Mouse (Mus musculus) mature B cell (primary cell): ENCODE results near the gene Odf3.
"Not testable (repeated sequence)": the region's sequence is repeated elsewhere in the genome, so short reads cannot be mapped to it uniquely, and the experiment has no call there.

Experiments used
- in situ Hi-C: fragments of 300-500 bp; cut with MboI; formaldehyde crosslinking; loops from 2 replicates; pipeline ENCODE4 v1.14.3; 2019

The Odf3 gene

DNA sequence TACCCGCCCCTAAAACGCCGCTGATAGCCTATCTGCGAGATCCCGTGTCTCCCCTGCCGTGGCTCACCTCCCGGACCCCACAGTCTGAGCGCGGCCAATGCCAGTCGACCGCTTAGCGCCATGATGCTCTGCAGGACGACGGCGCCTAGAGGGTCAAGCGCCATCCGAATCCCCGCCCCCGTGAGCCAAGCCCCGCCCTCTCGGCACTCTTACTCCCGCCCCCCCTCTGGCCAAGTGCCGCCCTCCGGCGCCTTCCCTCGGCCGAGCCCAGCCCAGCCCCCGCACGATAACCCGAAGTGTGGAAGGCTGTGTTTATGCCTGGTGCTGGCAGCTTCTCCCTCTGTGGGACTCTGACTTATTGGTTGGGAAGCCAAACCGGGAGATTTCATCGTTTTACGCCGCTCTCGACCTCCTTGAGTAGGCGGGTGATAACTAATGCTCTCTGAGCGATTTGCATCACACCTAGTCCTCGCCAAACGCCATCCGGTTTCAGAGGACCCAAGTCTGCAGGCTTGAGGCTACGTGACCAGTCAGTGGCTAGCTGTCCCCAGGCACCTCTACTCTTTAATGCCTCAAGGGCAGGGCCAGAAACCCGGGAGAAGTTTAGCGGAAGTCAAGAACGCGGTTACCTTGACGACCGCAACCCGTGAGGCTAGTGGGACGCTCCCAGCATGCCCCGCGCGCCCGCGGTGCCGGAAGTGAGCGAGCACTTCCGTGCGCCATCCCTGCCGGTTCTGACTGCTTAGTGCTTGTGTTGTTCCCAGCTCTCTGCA is 34.3 kb downstream of the Odf3 start, which contains the start of the genes Psmd13 and Sirt3:
TSS of gene Psmd13 (plus strand) at position 273 of the 773 bp plus-strand sequence.
TSS of gene Sirt3 (minus strand) at position 614 of the 773 bp plus-strand sequence.
- in situ Hi-C loops = no loop called here

DNA sequence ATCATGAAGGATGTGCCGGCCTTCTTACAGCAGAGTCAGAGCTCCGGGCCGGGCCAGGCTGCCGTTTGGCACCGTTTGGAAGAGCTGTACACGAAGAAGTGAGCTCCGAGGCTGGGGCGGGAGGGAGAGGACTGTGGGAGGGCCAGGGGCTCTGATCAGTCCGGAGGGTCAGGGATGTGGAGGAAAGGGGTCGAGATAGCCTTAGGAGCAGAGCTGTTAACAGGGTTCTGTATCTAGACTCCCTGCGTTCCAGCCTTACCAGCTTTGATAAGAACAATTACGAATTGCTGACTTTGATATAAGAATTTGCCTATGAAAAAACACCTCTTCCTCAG is 34.8 kb downstream of the Odf3 start:
- in situ Hi-C loops = no loop called here

DNA sequence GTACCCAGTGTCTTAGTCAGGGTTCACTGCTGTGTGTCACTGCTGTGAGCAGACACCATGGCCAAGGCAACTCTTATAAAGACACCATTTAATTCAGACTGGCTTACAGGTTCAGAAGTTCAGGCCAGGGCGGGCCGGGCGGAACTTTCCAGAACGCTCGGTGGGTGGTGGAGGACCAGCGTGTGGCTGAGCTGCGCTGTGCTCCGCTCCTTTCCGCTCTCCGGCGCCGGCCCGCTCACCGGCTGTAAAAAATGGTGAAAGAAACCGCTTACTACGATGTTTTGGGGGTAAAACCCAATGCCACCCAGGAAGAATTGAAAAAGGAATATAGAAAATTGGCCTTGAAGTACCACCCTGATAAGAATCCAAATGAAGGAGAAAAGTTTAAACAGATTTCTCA is 43.0 kb downstream of the Odf3 start:
- in situ Hi-C loops = not testable (repeated sequence)

DNA sequence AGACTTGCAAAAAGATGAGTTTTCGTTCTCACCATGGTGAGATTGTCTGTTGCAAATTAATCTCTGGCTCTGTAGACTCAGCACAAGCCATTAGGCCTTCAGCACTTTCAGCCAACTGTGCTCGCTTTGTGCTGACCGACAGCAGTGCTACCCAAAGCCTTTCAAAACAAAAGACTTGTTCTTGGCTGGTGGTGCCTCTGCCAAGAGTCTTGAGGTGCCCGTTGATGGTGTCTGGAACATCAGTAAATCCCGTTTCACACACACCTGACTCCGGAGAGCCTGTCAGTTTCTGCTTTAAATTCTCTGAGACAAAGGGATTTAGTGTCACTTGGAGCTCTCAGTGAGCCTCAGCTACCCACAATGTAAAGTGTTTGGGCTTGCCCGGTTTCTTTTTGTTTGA is 46.4 kb downstream of the Odf3 start:
- in situ Hi-C loops = no loop called here

DNA sequence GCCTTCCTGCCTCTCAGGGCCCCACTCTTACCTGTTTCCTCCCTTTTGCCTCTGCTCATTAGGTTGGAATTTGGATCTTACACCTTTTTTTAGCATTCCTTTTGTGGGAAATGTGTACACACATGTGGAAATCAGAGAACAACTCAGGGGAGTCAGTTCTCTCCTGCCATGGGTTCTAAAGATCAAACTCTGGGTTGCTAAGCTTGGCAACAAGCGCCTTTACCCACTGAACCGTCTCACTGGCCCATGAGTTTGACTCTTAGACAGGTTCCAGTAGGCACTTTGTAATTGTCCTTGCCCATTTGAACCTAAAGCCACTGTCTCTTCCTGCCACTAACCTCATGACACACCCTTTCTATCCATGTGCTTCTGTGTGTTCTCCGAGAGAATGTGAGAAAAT is 47.0 kb downstream of the Odf3 start:
- in situ Hi-C loops = no loop called here

DNA sequence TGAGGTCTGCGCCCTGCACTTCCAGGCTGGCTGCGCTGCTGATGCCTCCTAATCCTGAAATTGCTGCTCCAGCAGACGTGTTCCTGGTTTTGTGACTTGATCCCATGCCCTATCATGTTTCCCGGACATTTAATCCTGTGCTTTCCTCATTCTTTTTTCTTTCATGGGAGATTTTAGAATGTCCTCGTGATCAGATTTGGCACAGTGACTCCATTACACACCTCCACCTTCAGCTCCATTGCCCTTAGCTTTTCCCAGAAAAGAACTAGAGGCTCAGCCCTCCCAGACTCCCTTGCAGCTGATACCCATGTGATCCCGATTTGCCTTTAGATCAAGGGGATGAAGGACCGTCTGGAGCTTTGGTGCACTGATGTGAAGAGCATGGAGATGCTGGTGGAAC is 50.3 kb downstream of the Odf3 start:
- in situ Hi-C loops = no loop called here

DNA sequence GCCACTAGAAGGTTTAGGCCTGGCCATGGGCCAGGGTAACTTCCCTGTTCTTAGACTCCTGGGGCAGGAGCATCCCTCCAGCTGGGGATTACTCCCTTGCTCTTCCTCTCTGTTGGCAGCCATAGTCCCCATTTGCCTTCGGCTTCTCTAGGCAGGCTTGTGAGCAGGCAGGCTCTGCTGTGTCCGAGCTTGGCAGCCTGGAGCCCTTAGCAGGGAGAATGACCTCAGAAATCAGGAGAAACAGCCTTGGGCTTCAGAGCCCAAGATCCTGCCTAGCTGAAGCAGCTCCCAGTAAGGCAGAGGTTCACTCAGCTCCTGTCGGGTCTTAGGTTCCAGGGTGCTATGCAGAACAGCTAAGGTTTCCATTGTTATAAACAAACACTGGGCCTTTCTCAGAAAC is 51.5 kb downstream of the Odf3 start:
- in situ Hi-C loops = no loop called here

DNA sequence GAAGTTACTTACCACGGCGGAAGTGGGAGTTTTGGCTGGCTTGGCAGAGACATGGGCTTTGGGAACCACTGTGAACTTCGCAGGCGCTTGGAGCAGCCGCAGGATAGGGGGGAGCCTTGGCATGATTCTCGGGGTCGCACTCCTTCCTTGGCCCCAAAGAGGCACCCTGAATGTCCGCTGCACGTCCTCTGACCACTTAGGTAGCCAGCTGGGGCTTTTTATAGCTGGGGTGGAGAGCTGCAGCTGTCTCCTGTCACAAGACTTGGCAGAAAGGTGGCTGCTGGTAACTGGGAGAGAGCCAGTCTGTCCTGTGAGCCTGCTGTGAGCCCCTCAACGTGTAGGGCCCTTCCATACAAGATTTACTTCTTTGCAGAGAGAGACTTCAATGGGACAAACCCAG is 52.6 kb downstream of the Odf3 start, which contains the start of gene Cox8b:
TSS of gene Cox8b (minus strand) at position 227 of the 400 bp plus-strand sequence.
- in situ Hi-C loops = loop anchor here (5.0 kb wide), 2 partner anchors 53 to 147 kb away; partner anchors contain the start of genes Odf3 and Scgb1c1
